Mouse (Mus musculus): ENCODE data around the gene Vim.

DNA sequence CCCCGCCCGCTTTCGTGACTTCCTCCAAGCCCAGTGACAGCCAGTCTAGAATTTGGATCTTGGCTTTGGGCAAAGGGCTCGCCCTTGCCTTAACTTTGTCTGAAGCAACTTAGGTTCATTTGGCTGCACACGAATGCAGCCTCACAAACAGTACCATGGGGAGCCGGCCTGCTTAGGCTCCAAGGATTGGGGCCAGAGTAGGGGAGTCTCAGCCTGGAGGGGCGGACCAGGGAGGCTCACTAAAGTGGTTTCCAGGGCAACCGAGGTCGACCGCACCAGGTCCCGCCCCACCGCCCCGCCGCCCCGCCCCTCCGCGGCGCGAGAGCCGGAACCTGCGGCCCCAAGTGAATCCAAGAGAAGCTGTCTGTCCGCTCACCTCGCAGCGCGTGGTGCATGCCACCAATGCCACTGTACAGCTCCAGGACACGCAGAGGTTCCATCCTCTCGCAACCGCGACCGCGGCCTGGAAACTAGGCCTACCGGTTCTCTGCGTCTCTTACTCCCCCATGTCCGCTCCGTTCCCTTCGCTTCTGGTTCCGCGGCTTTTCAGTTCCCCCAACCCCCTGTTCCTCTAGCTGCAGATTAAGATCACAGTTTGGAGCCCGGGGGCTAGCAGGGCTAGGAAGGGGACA lies 29.4 kb upstream of the Vim start, which contains the start of gene Trdmt1:
- TF ChIP-seq POLR2A (IDR thresholded peaks at IDR 0.05; ENCODE audit: control insufficient read depth, extremely low read depth, insufficient read depth, low read length, poor library complexity) = peak; percentile 80
- no peak for TF ChIP-seq CTCF (IDR thresholded peaks at IDR 0.05; ENCODE audit: borderline replicate concordance, control insufficient read depth, extremely low read depth, insufficient read depth, low read length, poor library complexity)
